ENCODE assay signal across 9 mouse cellular contexts in genomic region chr4:58670107-58670905, GRCm38 (mm10).
A peak's percentile ranks its signal among the peaks of the same experiment; 100 is the strongest.
DNase-seq lines count a peak whose midpoint lies in the region; ATAC-seq and TF ChIP-seq lines count a peak whose summit lies in the region.
"Had no signal": no experiment of that assay in that cellular context is flagged by ENCODE, and none has a peak within 500 bp of the region (broad histone marks: within the 10 kb centered on the region; RNA-seq: fewer than 3 reads in every experiment).

No protein-coding gene starts in this region.

- H3K4me3 ChIP-seq in heart, embryonic 12.5 days, result no peak overlapping the region
- no peak overlapping the region for H3K4me3 ChIP-seq in embryonic facial prominence, embryonic 12.5 days
- H3K4me3 ChIP-seq in kidney, adult 2 months (ENCODE audit: insufficient read depth, low read depth, low read length), result no peak overlapping the region
- H3K4me3 ChIP-seq in midbrain, embryonic 16.5 days (ENCODE audit: low read depth, low read length), result no peak overlapping the region
- H3K4me3 ChIP-seq: myocyte had no signal

- H3K27ac ChIP-seq in heart, embryonic 12.5 days (ENCODE audit: poor library complexity, severe bottlenecking), result no peak overlapping the region
- H3K27ac ChIP-seq in embryonic facial prominence, embryonic 12.5 days, result peak overlapping the region; percentile 92
- H3K27ac ChIP-seq in kidney, adult 2 months (ENCODE audit: insufficient read depth, low read depth, low read length), result no peak overlapping the region
- H3K27ac ChIP-seq in midbrain, embryonic 16.5 days (ENCODE audit: low read length), result no peak overlapping the region

- H3K27me3 ChIP-seq in heart, embryonic 12.5 days (replicated peaks), result no peaks in the 10 kb centered on the region
- no peaks in the 10 kb centered on the region for H3K27me3 ChIP-seq in embryonic facial prominence, embryonic 12.5 days
- H3K27me3 ChIP-seq in kidney, adult 2 months (replicated peaks; ENCODE audit: control insufficient read depth, insufficient read depth, low read length), result no peaks in the 10 kb centered on the region
- H3K27me3 ChIP-seq in midbrain, embryonic 16.5 days (ENCODE audit: control insufficient read depth, insufficient read depth, low read depth, low read length), result no peaks in the 10 kb centered on the region

- TF ChIP-seq POLR2A in kidney, adult 2 months (IDR thresholded peaks at IDR 0.05; ENCODE audit: low read depth, low read length), result no peak

- TF ChIP-seq CTCF in kidney, adult 2 months (conservative IDR thresholded peaks at IDR 0.05; ENCODE audit: insufficient read depth, insufficient read length, low read depth, low read length), result no peak

- no peaks in the 10 kb centered on the region for H3K36me3 ChIP-seq in heart, embryonic 12.5 days
- no peaks in the 10 kb centered on the region for H3K36me3 ChIP-seq in embryonic facial prominence, embryonic 12.5 days
- H3K36me3 ChIP-seq in kidney, adult 2 months (ENCODE audit: control insufficient read depth, insufficient read depth, low read length), result no peaks in the 10 kb centered on the region
- H3K36me3 ChIP-seq in midbrain, embryonic 16.5 days (ENCODE audit: control insufficient read depth, insufficient read depth, low read length), result no peaks in the 10 kb centered on the region

- intact Hi-C loops in heart, postnatal 14 days (cut with DNase I), result no loop called here

- WGBS in heart, embryonic 12.5 days, result 50% methylated on average over 15 of the region's 15 CpGs
- 6% methylated on average over 15 of the region's 15 CpGs for WGBS in embryonic facial prominence, embryonic 12.5 days
- WGBS in kidney, adult 2 months, result 26% methylated on average over 15 of the region's 15 CpGs
- WGBS in midbrain, embryonic 16.5 days, result 22% methylated on average over 15 of the region's 15 CpGs

- 0 out of 2 replicates have a peak, but pooled peaks cover 8% of the 10 kb centered on the region for H3K4me1 ChIP-seq in heart, embryonic 12.5 days (replicated peaks)
- H3K4me1 ChIP-seq in embryonic facial prominence, embryonic 12.5 days, result peaks cover 44% of the 10 kb centered on the region
- no peaks in the 10 kb centered on the region for H3K4me1 ChIP-seq in kidney, adult 2 months (ENCODE audit: control insufficient read depth, insufficient read depth, low read length)
- H3K4me1 ChIP-seq in midbrain, embryonic 16.5 days (ENCODE audit: control insufficient read depth, insufficient read depth, low read length), result peaks cover 9% of the 10 kb centered on the region

- no peaks in the 10 kb centered on the region for H3K9me3 ChIP-seq in heart, embryonic 12.5 days (replicated peaks)
- H3K9me3 ChIP-seq in embryonic facial prominence, embryonic 12.5 days, result no peaks in the 10 kb centered on the region
- no peaks in the 10 kb centered on the region for H3K9me3 ChIP-seq in midbrain, embryonic 16.5 days (replicated peaks; ENCODE audit: control insufficient read depth, low read length, poor library complexity, severe bottlenecking)

- DNase-seq in heart, postnatal 14 days, result no peak
- peak; percentile 34 for DNase-seq in kidney, adult 2 months
- no peak for DNase-seq in layer of hippocampus, adult 9-10 months (ENCODE audit: low spot score)
- DNase-seq in cerebellum, adult 9-11 months, result no peak

- no peak for ATAC-seq in heart, embryonic 12.5 days (ENCODE audit: insufficient number of reproducible peaks, low FRiP score)
- ATAC-seq in embryonic facial prominence, embryonic 12.5 days (ENCODE audit: insufficient number of reproducible peaks, insufficient read depth, low FRiP score, low TSS enrichment), result peak; percentile 75
- ATAC-seq in midbrain, embryonic 16.5 days, result peak; percentile 66
- ATAC-seq in megakaryocyte-erythroid progenitor cell, adult 5-6 weeks (replicated peaks; ENCODE audit: low FRiP score, low TSS enrichment, poor library complexity, severe bottlenecking), result no peak

- no peak overlapping the region for H3K9ac ChIP-seq in heart, embryonic 12.5 days
- no peak overlapping the region for H3K9ac ChIP-seq in embryonic facial prominence, embryonic 12.5 days
- no peak overlapping the region for H3K9ac ChIP-seq in midbrain, embryonic 16.5 days (ENCODE audit: low read depth, low read length)

- H3K4me2 ChIP-seq in heart, embryonic 12.5 days, result peak overlapping the region; percentile 25; the same call in 1 of the 2 replicates
- H3K4me2 ChIP-seq in embryonic facial prominence, embryonic 12.5 days (replicated peaks), result peak overlapping the region; percentile 29
- peak overlapping the region; percentile 34 for H3K4me2 ChIP-seq in midbrain, embryonic 16.5 days (ENCODE audit: low read length)

Comparison
In these comparisons a context has a peak if more than half of its experiments do, and no peak if none do; other contexts are left out.
1. ATAC-seq: peak in embryonic facial prominence, embryonic 12.5 days (single experiment) and midbrain, embryonic 16.5 days (single experiment); none in heart, embryonic 12.5 days (single experiment) and megakaryocyte-erythroid progenitor cell, adult 5-6 weeks (single experiment).
2. Peak in every context shown above with its lines, with median percentiles within 50 percentile points of each other: H3K4me2 ChIP-seq.